Mouse (Mus musculus) heart, embryonic 16.5 days (tissue): Measurements from ENCODE around the gene Prepl. TPM values are rescaled to one million over a fixed set of nuclear protein-coding genes. Genes with fewer than 3 reads are reported as not detected.

Source experiments
- ATAC-seq: fragments of 200-750 bp; cut with Nextera tagmentation; replicated peaks from 2 replicates; pipeline ENCODE4 v1.8.0; 2017; ENCODE audit warnings: moderate number of reproducible peaks; ENCODE audit not compliant: insufficient read depth, low FRiP score; ENCODE audit errors: extremely low read depth
- H3K27ac ChIP-seq: fragments of 300-500 bp; sonication (generic); 2 replicates; pipeline ENCODE4 v1.5.1; 2014; ENCODE audit warnings: mild to moderate bottlenecking, low read length, control low read depth, moderate library complexity
- H3K27me3 ChIP-seq: fragments of 300-500 bp; sonication (generic); 2 replicates; pipeline ENCODE4 v1.6.1; 2014; ENCODE audit warnings: low read length, mixed read lengths; ENCODE audit not compliant: control insufficient read depth, insufficient read depth
- H3K36me3 ChIP-seq: fragments of 300-500 bp; sonication (generic); 2 replicates; pipeline ENCODE4 v1.6.1; 2014; ENCODE audit not compliant: control insufficient read depth, insufficient read depth
- H3K4me1 ChIP-seq: fragments of 300-500 bp; sonication (generic); 2 replicates; pipeline ENCODE4 v1.6.1; 2014; ENCODE audit warnings: low read length, mixed read lengths; ENCODE audit not compliant: control insufficient read depth, insufficient read depth
- H3K4me2 ChIP-seq: fragments of 300-500 bp; sonication (generic); 2 replicates; pipeline ENCODE4 v1.6.1; 2014; ENCODE audit warnings: low read depth, mild to moderate bottlenecking, control low read depth, low read length
- H3K4me3 ChIP-seq: fragments of 300-500 bp; sonication (generic); 2 replicates; pipeline ENCODE4 v1.5.1; 2014; ENCODE audit warnings: mild to moderate bottlenecking, control low read depth, low read length
- H3K9ac ChIP-seq: fragments of 300-500 bp; sonication (generic); 2 replicates; pipeline ENCODE4 v1.6.1; 2014; ENCODE audit warnings: low read length, control low read depth
- H3K9me3 ChIP-seq: fragments of 300-500 bp; sonication (generic); replicated peaks from 2 replicates; pipeline ENCODE4 v1.6.1; 2016; ENCODE audit warnings: low read length; ENCODE audit not compliant: control insufficient read depth
- WGBS: fragments of 180-500 bp; shearing (Covaris S2); extraction: QIAGEN DNeasy Blood & Tissue Kit; methylation state at CpG from one replicate; pipeline ENCODE4 v1.1.7; 2014; 5-methylcytosine and 5-hydroxymethylcytosine counted together
- polyA plus RNA-seq: library from polyadenylated mRNA; unstranded; fragments of >200 nt; fragmentation: Nextera tagmentation; extraction: Ambion mirVana; gene quantifications from 2 replicates; pipeline ENCODE4 v1.2.1, GENCODE M21; 2015

Gene Prepl
- polyA plus RNA-seq, 1 experiment from 2014 or later, result 32.8 TPM

DNA sequence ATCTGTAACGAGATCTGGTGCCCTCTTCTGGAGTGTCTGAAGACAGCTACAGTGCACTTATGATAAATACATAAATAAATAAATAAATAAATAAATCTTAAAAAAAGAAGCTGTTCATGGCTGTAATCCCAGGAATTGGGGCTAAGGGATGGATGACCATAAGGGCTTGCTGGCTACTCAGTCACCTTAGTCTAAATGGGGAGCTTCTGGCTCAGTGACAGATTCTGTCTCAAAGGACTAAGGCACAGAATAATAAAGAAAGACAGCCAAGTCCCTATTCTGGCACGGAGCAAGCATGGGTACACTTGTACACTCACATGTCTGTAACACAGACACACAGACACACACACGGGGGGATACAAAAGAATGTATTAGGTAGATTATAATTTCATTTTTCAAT, 10.8 kb downstream of the Prepl start:
- Histone ChIP-seq H3K4me2 (no peak overlapping the region), H3K4me1 (no peaks in the 10 kb centered on the region), H3K4me3 (no peak overlapping the region), H3K9me3 (no peaks in the 10 kb centered on the region), H3K36me3 (peaks cover 39% of the 10 kb centered on the region), H3K27me3 (no peaks in the 10 kb centered on the region), H3K9ac (no peak overlapping the region), H3K27ac (no peak overlapping the region)
- ATAC-seq, result no peak
- WGBS, result 94% methylated on average over 3 of the region's 3 CpGs

DNA sequence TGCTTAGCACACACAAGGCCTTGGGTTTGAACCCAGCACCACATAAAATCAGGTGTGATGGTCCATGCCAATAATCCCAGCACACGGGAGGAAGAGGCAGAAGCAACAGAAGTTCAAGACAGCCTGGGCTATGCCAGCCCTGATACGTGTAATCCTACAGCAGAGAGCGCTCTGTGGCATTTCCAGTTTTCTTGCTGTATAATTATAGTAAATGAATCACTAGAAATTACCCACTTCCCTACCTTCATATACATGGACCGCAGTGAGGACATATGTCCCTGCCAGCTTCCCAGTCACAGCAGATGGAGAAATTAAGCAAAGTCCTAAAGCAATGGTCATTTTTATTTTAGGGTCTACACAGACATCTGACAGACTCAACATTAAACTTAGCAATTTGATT, 16.0 kb downstream of the Prepl start:
- Histone ChIP-seq H3K36me3 (peaks cover 30% of the 10 kb centered on the region), H3K27me3 (no peaks in the 10 kb centered on the region), H3K9ac (no peak overlapping the region), H3K4me3 (no peak overlapping the region), H3K9me3 (no peaks in the 10 kb centered on the region), H3K4me1 (peaks cover 6% of the 10 kb centered on the region), H3K27ac (no peak overlapping the region), H3K4me2 (no peak overlapping the region)
- 94% methylated on average over 4 of the region's 4 CpGs for WGBS
- ATAC-seq, result no peak

DNA sequence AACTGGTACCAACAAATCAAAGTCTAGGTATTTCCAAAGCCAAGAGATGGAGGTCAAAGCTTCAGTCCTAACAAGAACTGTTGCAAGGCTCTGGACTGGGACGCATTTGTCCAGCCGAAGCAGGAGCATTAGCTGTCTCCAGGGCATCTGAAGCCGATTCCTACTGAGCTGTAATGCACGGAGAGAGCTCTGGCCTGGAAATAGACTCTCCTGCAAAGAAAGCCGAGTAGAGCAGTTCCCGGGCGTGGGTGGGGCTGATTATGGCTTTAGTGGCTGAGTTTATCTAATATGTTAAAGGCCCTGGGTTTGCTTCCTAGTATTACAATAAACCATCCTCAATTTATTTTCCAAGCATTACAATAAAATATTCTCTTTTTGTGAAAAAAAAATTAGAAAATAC, 16.8 kb downstream of the Prepl start:
- ATAC-seq, result no peak

GRCm38 (mm10) chr17:85072383-85072782, 17.7 kb downstream of the Prepl start:
- 56% methylated on average over 11 of the region's 11 CpGs for WGBS
- Histone ChIP-seq H3K27me3 (no peaks in the 10 kb centered on the region), H3K4me1 (peaks cover 6% of the 10 kb centered on the region), H3K27ac (no peak overlapping the region), H3K36me3 (peaks cover 24% of the 10 kb centered on the region), H3K9me3 (no peaks in the 10 kb centered on the region), H3K4me3 (no peak overlapping the region), H3K9ac (no peak overlapping the region), H3K4me2 (no peak overlapping the region)
- no peak for ATAC-seq

More for the DNA sequence above, 16.8 kb downstream of the Prepl start:
- peaks cover 30% of the 10 kb centered on the region for H3K36me3 ChIP-seq
- no peak overlapping the region for H3K27ac ChIP-seq
- H3K4me1 ChIP-seq, result peaks cover 6% of the 10 kb centered on the region
- no peak overlapping the region for H3K9ac ChIP-seq
- 53% methylated on average over 7 of the region's 7 CpGs for WGBS
- no peaks in the 10 kb centered on the region for H3K27me3 ChIP-seq
- no peaks in the 10 kb centered on the region for H3K9me3 ChIP-seq
- H3K4me2 ChIP-seq, result no peak overlapping the region
- no peak overlapping the region for H3K4me3 ChIP-seq

DNA sequence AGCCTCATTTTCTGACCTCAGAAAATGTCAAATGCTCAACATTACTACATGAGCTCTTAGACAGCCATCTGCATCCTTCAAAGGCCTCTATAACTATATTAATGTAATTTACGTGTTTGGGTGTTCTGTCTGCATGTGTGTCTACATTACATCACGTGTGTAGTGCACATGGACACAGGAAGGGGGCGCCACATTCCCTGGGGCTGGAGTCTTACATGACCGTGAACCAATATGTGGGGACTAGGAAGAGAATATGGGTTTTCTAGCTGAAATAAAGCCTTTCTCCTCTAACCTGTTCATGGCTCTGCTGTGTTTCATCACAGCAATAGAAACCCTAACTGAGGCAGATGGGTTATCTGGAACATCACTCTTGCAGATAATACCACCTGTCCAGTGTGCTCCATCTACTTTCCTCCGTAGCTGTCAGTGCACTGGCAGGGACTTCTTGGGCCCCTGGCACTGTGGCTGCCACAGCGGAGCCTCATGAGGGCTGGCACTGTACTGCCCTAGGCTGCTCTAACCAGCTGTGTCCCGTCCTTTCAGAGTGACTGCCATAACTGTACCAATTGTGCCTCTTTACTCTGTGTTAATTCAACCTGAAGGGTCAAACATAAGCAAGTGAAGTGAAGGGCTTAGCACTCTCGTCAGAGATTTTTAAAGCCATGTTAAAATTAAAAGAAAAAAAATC, 18.8 kb downstream of the Prepl start:
- ATAC-seq, result no peak
- H3K4me1 ChIP-seq, result peaks cover 6% of the 10 kb centered on the region
- no peak overlapping the region for H3K4me2 ChIP-seq
- no peaks in the 10 kb centered on the region for H3K27me3 ChIP-seq
- H3K36me3 ChIP-seq, result peaks cover 25% of the 10 kb centered on the region
- H3K4me3 ChIP-seq, result no peak overlapping the region
- H3K9ac ChIP-seq, result no peak overlapping the region
- no peaks in the 10 kb centered on the region for H3K9me3 ChIP-seq
- WGBS, result 92% methylated on average over 8 of the region's 8 CpGs
- H3K27ac ChIP-seq, result no peak overlapping the region

DNA sequence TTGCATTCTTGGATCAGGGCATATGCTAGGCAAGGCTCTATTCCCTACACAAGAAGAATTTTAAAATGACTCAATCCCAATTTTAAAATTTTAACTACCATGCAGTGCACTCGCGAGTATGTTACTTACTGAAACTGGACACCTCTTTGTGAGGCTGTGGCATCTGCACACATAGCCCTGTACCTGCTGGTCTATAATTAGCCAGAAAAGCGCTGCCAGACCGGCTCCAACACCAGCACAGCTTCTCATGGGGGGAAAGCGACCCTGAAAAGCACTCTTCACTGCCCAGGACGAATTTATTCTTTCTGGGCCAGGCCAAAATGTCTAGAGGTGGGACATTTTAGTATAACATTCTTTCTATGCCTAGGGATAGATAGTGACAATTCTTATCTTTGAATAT, 19.4 kb downstream of the Prepl start:
- 51% methylated on average over 6 of the region's 6 CpGs for WGBS
- Histone ChIP-seq H3K27me3 (no peaks in the 10 kb centered on the region), H3K4me3 (no peak overlapping the region), H3K9me3 (no peaks in the 10 kb centered on the region), H3K9ac (no peak overlapping the region), H3K36me3 (peaks cover 25% of the 10 kb centered on the region), H3K4me1 (peaks cover 6% of the 10 kb centered on the region), H3K27ac (no peak overlapping the region), H3K4me2 (no peak overlapping the region)
- ATAC-seq, result no peak

GRCm38 (mm10) chr17:85067331-85067730, 22.7 kb downstream of the Prepl start:
- Histone ChIP-seq H3K9me3 (no peaks in the 10 kb centered on the region), H3K4me1 (peaks cover 6% of the 10 kb centered on the region), H3K36me3 (peaks cover 30% of the 10 kb centered on the region), H3K27ac (no peak overlapping the region), H3K4me3 (no peak overlapping the region), H3K9ac (no peak overlapping the region), H3K4me2 (no peak overlapping the region), H3K27me3 (no peaks in the 10 kb centered on the region)
- WGBS, result 92% methylated on average over 7 of the region's 7 CpGs
- ATAC-seq, result no peak

GRCm38 (mm10) chr17:85063560-85063959, 26.5 kb downstream of the Prepl start:
- ATAC-seq, result no peak
- H3K27me3 ChIP-seq, result no peaks in the 10 kb centered on the region
- H3K4me3 ChIP-seq, result no peak overlapping the region
- H3K9ac ChIP-seq, result no peak overlapping the region
- H3K27ac ChIP-seq, result no peak overlapping the region
- 83% methylated on average over 7 of the region's 7 CpGs for WGBS
- H3K4me2 ChIP-seq, result no peak overlapping the region
- H3K36me3 ChIP-seq, result peaks cover 23% of the 10 kb centered on the region
- H3K4me1 ChIP-seq, result no peaks in the 10 kb centered on the region
- H3K9me3 ChIP-seq, result no peaks in the 10 kb centered on the region

DNA sequence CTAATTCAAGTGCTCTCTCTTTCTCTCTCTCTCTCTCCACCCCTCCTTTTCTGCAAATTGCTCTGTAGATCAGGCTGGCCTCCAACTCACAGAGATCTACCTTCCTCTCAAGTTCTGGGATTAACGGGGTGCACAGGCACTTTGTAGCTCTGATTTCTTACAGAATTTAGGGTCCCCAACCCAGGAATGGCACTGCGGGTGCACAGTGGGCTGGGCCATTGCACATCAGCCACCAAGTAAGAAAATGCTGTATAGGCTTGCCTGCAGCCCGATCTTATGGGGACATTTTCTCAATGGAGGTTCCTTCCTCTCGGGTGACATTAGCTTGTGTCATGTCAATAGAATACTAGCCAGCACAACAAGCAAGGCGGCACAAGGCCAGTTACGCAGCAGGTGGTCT, 30.9 kb downstream of the Prepl start:
- 89% methylated on average over 6 of the region's 6 CpGs for WGBS
- Histone ChIP-seq H3K27ac (no peak overlapping the region), H3K36me3 (peaks cover 3% of the 10 kb centered on the region; the same call in 1 of the 2 replicates), H3K4me3 (no peak overlapping the region), H3K9me3 (no peaks in the 10 kb centered on the region), H3K27me3 (no peaks in the 10 kb centered on the region), H3K9ac (no peak overlapping the region), H3K4me1 (no peaks in the 10 kb centered on the region), H3K4me2 (no peak overlapping the region)
- no peak for ATAC-seq
